Mouse (Mus musculus) lung, postnatal 14 days (tissue): ENCODE measurements around the gene Rpp30.

Experiments
- DNase-seq: peaks from one replicate; pipeline ENCODE4 v3.0.0; 2021

Gene Rpp30

GRCm38 (mm10) chr19:36129213-36129612 lies 45.7 kb downstream of the Rpp30 start:
- no peak for DNase-seq

DNA sequence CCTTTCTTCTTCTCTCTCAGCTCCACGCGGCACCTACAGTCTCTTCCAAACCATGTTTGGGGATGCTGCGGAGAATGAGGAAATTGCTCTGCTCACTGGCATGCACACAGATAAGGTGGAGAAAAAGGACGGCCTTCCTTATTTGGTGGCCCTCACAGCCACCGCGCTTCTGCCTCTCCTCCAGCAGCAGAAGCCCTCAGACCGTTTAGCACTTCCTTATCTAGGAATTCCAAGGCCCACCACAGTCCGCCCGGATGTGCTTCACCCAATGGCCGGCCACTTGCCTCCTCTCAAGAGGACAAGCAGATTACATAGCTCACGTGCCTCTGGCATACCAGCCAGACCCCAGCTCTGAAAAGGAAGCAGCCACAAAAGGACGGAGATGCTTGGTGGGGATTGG lies 46.1 kb downstream of the Rpp30 start:
- DNase-seq = no peak

DNA sequence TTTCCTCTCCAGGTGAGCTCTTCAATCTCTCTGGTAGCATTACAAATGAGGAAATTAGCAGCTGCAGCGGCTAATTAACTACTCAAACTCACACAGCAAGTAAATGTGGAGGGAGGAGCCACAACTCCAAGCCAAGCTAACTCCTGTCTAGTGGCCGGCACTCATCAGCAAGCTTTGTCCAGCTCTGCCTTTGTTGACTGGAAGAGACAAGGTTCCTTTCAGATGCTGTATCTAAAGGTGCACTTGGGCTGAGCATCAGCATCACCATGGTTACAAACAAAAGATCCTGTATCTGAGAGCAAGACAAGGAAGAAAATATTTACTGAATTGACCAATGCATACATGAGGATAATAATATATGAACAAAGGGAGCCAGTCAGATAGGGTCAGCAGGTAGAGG lies 46.7 kb downstream of the Rpp30 start:
- DNase-seq = no peak

GRCm38 (mm10) chr19:36131990-36132389 lies 48.5 kb downstream of the Rpp30 start:
- DNase-seq = no peak

DNA sequence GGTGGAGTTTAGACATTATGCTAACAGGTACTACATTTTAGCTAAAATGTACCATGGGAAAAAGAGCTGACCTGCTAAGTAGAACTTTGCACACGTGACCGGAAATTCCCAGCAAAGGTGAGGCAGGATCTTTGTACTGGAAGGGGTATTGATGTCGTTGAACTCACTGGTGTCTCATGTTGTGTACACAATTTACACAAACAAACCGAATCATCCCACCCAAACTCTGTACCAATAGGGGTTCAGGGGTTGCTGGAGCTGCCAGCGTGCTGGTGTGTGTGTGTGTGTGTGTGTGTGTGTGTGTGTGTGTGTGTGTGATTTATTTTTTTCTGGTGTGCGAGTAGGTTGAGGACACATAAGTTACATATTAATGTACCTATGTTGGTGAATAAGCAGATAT lies 49.5 kb downstream of the Rpp30 start:
- DNase-seq = no peak

DNA sequence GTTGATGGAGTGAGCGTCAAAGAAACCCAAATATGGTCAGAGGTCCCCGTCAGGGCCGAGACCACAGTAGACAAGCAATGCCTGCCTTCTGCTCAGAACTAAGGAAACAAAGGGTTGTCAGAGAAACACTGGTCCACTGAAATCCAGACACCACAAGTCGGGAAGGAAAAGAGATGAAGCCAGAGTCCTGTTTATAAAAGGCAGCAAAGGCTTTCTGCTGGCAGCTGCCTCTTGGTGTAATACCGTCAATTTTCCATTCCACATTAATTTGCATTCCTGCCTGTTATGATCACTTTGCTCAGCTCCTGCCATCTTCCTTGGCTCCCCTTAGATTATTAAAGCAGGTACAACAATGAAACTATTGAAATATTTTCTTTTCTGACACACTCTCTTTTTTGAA lies 50.2 kb downstream of the Rpp30 start:
- no peak for DNase-seq

GRCm38 (mm10) chr19:36143571-36143970 lies 60.1 kb downstream of the Rpp30 start:
- DNase-seq = no peak

DNA sequence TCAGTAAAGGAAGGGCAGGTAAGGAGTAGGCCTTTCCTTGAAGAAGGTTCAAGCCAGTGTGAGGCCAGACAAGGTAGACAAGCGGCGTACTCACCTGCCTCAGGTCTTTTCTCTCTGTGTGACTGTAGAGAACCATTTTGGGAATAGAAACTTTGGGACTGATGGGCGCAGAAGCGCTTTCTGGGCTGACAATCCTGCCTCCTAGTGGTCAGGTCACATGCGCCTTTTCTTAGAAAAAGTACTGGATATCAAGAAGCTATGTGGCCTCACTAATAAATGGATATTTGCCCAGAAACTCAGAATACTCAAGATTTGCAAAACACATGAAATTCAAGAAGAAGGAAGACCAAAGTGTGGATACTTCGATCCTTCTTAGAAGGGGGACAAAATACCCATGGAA lies 65.1 kb downstream of the Rpp30 start:
- DNase-seq = no peak

DNA sequence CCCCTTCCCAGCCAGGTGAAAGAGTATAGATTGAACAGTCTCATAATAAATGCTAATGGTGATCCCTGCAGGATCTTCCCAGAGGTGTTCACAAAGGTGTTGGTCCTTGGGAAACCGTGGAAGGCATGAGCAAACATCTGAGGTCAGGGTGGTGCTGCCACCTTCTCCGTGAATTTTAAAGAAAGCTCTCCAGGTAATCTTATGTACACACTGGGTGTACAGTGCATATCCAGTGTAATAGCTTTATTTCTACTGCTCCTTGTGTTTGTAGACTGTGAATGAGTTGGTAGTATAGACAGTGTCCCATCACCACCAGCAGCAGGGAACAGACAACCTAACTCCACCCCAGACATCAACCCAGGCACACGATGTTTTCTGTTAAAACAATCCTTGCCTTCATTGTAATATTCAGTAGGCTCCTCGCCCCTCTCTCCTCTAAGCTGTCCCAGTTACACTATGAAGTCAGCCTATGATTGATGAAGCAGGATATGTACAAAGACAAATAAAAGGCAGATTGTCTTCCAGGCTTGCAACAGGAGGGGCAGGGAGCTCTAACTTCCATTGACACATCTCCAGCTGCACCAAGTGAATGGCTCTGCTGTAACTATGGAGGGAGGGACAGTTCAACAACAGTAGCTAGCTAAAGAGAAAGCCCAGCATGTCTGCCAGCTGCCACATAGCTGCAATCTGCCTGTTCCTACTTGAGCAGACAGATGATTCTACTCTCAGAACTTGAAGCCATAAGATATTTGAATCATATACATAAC lies 66.9 kb downstream of the Rpp30 start:
- DNase-seq = no peak
